Mouse (Mus musculus) lung, adult 2 months (tissue): ENCODE measurements around the gene Grip1.

Source experiments
- CTCF ChIP-seq: fragments of 200-500 bp; IDR thresholded peaks from 2 replicates; pipeline ENCODE4 v1.5.1; 2011; ENCODE audit warnings: mild to moderate bottlenecking, low read length, control low read depth; ENCODE audit not compliant: insufficient read depth
- POLR2A ChIP-seq: fragments of 200-500 bp; IDR thresholded peaks from 2 replicates; pipeline ENCODE4 v1.6.1; 2011; ENCODE audit warnings: low read depth, mild to moderate bottlenecking, control low read depth, low read length, borderline replicate concordance; ENCODE audit errors: extremely low read depth

GRCm38 (mm10) chr10:119943906-119944305, 490.3 kb downstream of the Grip1 start:
- no peak for TF ChIP-seq POLR2A
- no peak for TF ChIP-seq CTCF
